ENCODE assay signal across 14 mouse cellular contexts in the genomic region with DNA sequence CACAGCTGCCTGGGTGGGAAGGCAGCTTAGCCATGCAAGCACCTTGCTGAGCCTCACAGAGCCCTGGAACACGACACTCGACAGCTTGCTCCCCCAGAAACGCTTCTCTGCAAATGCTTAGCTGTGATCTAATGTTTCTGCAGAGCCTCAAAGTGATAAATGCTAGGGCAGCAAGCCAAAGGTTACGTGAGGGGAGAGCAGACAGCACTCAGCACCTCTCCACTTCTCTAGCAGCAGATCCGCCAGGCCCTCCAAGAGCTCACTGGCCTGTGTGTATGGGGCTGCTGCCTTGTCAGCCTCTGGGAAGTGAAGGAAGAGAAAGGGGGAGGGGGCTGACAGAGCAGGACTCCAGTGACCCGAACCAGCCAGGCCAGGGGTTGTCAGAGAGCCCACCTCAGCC. TPM values are rescaled to one million over a fixed set of nuclear protein-coding genes. Genes with fewer than 3 reads are reported as not detected.
DNase-seq lines count a peak whose midpoint lies in the region; ATAC-seq lines count a peak whose summit lies in the region.
"Had no signal": no experiment of that assay in that cellular context is flagged by ENCODE, and none has a peak within 500 bp of the region (broad histone marks: within the 10 kb centered on the region; RNA-seq: fewer than 3 reads in every experiment).

No protein-coding gene starts in this region.

- peak overlapping the region; percentile 75 for H3K27ac ChIP-seq in heart, embryonic 13.5 days (replicated peaks)
- H3K27ac ChIP-seq: hindbrain, embryonic 14.5 days had no signal

- H3K4me1 ChIP-seq in heart, embryonic 13.5 days: peaks cover 58% of the 10 kb centered on the region

- no peak overlapping the region for H3K4me3 ChIP-seq in heart, embryonic 13.5 days
- H3K4me3 ChIP-seq: myocyte had no signal

- H3K9ac ChIP-seq in heart, embryonic 13.5 days: 0 out of 2 replicates have a peak overlapping the region, but pooled peaks have one; percentile 1
- H3K9ac ChIP-seq: hindbrain, embryonic 14.5 days had no signal

- H3K4me2 ChIP-seq in heart, embryonic 13.5 days: 0 out of 2 replicates have a peak overlapping the region, but pooled peaks have one; percentile 14
- H3K4me2 ChIP-seq: hindbrain, embryonic 14.5 days had no signal

- 0 out of 2 replicates have a peak, but pooled peaks have one; percentile 35 for ATAC-seq in frontal cortex, adult (ENCODE audit: low TSS enrichment)
- peak; percentile 67; the same call in 1 of the 2 replicates for ATAC-seq in heart, embryonic 13.5 days (ENCODE audit: extremely low read depth, insufficient number of reproducible peaks, low FRiP score, low TSS enrichment)

- no peaks in the 10 kb centered on the region for H3K27me3 ChIP-seq in heart, embryonic 13.5 days (replicated peaks)

- WGBS in heart, embryonic 13.5 days: 20% methylated on average over 6 of the region's 6 CpGs

- H3K9me3 ChIP-seq in heart, embryonic 13.5 days: no peaks in the 10 kb centered on the region

- peaks cover 52% of the 10 kb centered on the region for H3K36me3 ChIP-seq in heart, embryonic 13.5 days

- no peak for DNase-seq in frontal cortex, postnatal 14 days (ENCODE audit: low spot score in 2 of 2)
- DNase-seq in layer of hippocampus, adult 9-11 months: peak; percentile 38
- DNase-seq in layer of hippocampus, adult 11-12 months (ENCODE audit: low spot score): no peak
- peak; percentile 17 for DNase-seq in yolk sac, embryonic 10.5 days (ENCODE audit: low spot score)
- DNase-seq in layer of hippocampus, adult 8-10 months (ENCODE audit: low spot score in 2 of 2): no peak
- DNase-seq: kidney, postnatal 14 days; left cerebral cortex, postnatal 4 days; thymus, postnatal 14 days had no signal

RNA-seq across cellular contexts. Expression of a gene that starts 27.1 kb away (rescaled TPM):
- polyA plus RNA-seq in heart, embryonic 13.5 days (2015; fragmentation: Nextera tagmentation; extraction: Ambion mirVana): 21.5 and 22.0 TPM in 2 replicates
- 10 to 100 TPM; 34.1 to 35.7 (median 35.1) TPM for total RNA-seq in layer of hippocampus, adult 8-10 months (2022)

RNA-seq across cellular contexts. Expression of a gene that starts 36.2 kb away (rescaled TPM):
- not detected in 2 replicates for polyA plus RNA-seq in heart, embryonic 13.5 days (2015; fragmentation: Nextera tagmentation; extraction: Ambion mirVana)
- total RNA-seq in layer of hippocampus, adult 8-10 months (2022): 10 to 100 TPM; 24.6 to 32.6 (median 28.6) TPM
- total RNA-seq: megakaryocyte progenitor cell, adult 5-6 weeks had no signal
- polyA plus RNA-seq: liver, embryonic 16.5 days had no signal

Comparison
In these comparisons a context has a peak if more than half of its experiments do, and no peak if none do; other contexts are left out.
1. DNase-seq: peak in layer of hippocampus, adult 9-11 months (single experiment) and yolk sac, embryonic 10.5 days (single experiment); none in frontal cortex, postnatal 14 days (0 of 2), layer of hippocampus, adult 11-12 months (single experiment) and layer of hippocampus, adult 8-10 months (0 of 2).